Mouse (Mus musculus): Measurements from ENCODE around the gene Banp.

- TF ChIP-seq CTCF (IDR thresholded peaks at IDR 0.05; ENCODE audit: low read depth) (no peak), EP300 (IDR thresholded peaks at IDR 0.05; ENCODE audit: low read depth) (no peak)
Observed at GRCm38 (mm10) chr8:122074442-122074841, 124.9 kb downstream of the Banp start.

All from heart, postnatal 0 days (tissue).